Mouse (Mus musculus): ENCODE measurements around the gene Sprr2d.

The Sprr2d gene

GRCm38 (mm10) chr3:92338840-92339239 lies at the start of gene Sprr2d:
TSS of gene Sprr2d (plus strand) at chr3:92339140.
- no peak for DNase-seq (ENCODE audit: low read depth, low spot score)

GRCm38 (mm10) chr3:92307406-92307805 lies 31.5 kb upstream of the Sprr2d start:
- no peak for DNase-seq (ENCODE audit: low read depth, low spot score)

GRCm38 (mm10) chr3:92316320-92316719 lies 22.6 kb upstream of the Sprr2d start, which contains the start of gene Sprr2b:
TSS of gene Sprr2b (plus strand) at chr3:92316620.
- no peak for DNase-seq (ENCODE audit: low read depth, low spot score)

- DNase-seq (ENCODE audit: low read depth, low spot score), result no peak
Observed at GRCm38 (mm10) chr3:92317384-92317783, 21.6 kb upstream of the Sprr2d start.

- no peak for DNase-seq (ENCODE audit: low read depth, low spot score)
Observed at GRCm38 (mm10) chr3:92336278-92336677, 2.7 kb upstream of the Sprr2d start.

GRCm38 (mm10) chr3:92351843-92352242 lies 12.9 kb downstream of the Sprr2d start, which contains the start of gene Sprr2e:
TSS of gene Sprr2e (plus strand) at chr3:92352143.
- DNase-seq (ENCODE audit: low read depth, low spot score), result no peak

GRCm38 (mm10) chr3:92361619-92362018 lies 22.7 kb downstream of the Sprr2d start:
- DNase-seq (ENCODE audit: low read depth, low spot score), result no peak

GRCm38 (mm10) chr3:92364887-92365286 lies 25.9 kb downstream of the Sprr2d start, which contains the start of gene Sprr2f:
TSS of gene Sprr2f (plus strand) at chr3:92365187.
- DNase-seq (ENCODE audit: low read depth, low spot score), result no peak

- peak; percentile 26 for DNase-seq (ENCODE audit: low read depth, low spot score)
Observed at GRCm38 (mm10) chr3:92373613-92374012, 34.7 kb downstream of the Sprr2d start.

- DNase-seq (ENCODE audit: low read depth, low spot score), result no peak
Observed at GRCm38 (mm10) chr3:92385385-92385784, 46.4 kb downstream of the Sprr2d start, which contains the start of gene Sprr2h. TSS of gene Sprr2h (plus strand) at chr3:92385685.

Data from brain, adult 2 months (tissue).